Mouse (Mus musculus) megakaryocyte, embryonic 14.5 days (primary cell): ENCODE data around the gene Ptprg.

Experiments
- FLI1 ChIP-seq: IDR thresholded peaks from 2 replicates; pipeline ENCODE4 v1.6.1; 2012; ENCODE audit warnings: low read length, inconsistent platforms, mixed read lengths
- GATA1 ChIP-seq: IDR thresholded peaks from 3 replicates; pipeline ENCODE4 v1.6.1; 2012; ENCODE audit warnings: mixed read lengths, low read length, inconsistent platforms, borderline replicate concordance

DNA sequence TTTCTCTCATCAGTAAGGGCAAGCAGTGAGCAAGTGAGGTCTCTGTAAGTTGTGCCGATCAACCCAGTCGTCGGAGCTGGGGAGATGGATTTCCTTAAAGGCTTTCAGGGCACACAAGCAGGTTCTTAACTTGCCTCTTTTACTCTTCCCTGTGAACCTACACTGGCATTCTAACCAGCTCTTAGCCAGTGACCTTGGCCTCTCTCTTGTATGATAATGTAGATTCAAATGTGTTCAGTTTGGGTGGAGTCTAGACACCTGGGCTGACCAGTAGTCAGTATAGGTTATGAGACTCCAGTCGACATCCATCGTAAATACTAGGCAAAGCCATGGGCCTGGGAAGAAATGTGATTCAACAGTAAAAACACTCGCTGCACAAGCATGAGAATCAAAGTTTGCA, 560.7 kb downstream of the Ptprg start:
- TF ChIP-seq FLI1 (no peak), GATA1 (no peak)
